Mouse (Mus musculus) erythroid progenitor cell, adult 5-6 weeks (primary cell): ENCODE data around the gene Hoxa3. TPM values are rescaled to one million over a fixed set of nuclear protein-coding genes. Genes with fewer than 3 reads are reported as not detected.

Experiments
- ATAC-seq: replicated peaks from 2 replicates; pipeline ENCODE4 v1.8.0; 2016; ENCODE audit warnings: moderate number of reproducible peaks, mild to moderate bottlenecking, moderate TSS enrichment, inconsistent platforms; ENCODE audit not compliant: poor library complexity, low FRiP score, severe bottlenecking
- total RNA-seq, 2 experiments: library from RNA; stranded (forward) in 1 of 2; stranded (reverse) in 1 of 2; fragments of 150-400 nt in 1 of 2; fragments of 186-747, 209-891 nt in 1 of 2; gene quantifications; 2 replicates each; pipeline versions ENCODE4 v1.2.3 to v1.2.4; 2015 to 2017; ENCODE audit warnings: low replicate concordance in 2 of 2

Hoxa3 gene
- total RNA-seq, 2 experiments from 2014 or later = 0.45 TPM; not detected in 1

- ATAC-seq = no peak
Measured at GRCm38 (mm10) chr6:52247766-52248637, 34.9 kb upstream of the Hoxa3 start.

GRCm38 (mm10) chr6:52246916-52247315 lies 33.8 kb upstream of the Hoxa3 start:
- ATAC-seq = no peak

GRCm38 (mm10) chr6:52246403-52246803 lies 33.3 kb upstream of the Hoxa3 start:
- ATAC-seq = no peak

GRCm38 (mm10) chr6:52245757-52246142 lies 32.6 kb upstream of the Hoxa3 start, which contains the start of gene Hoxa11:
Gene Hoxa11 (minus strand): TSS chr6:52245810.
- ATAC-seq = no peak

GRCm38 (mm10) chr6:52245040-52245756 lies 32.1 kb upstream of the Hoxa3 start:
- ATAC-seq = no peak

GRCm38 (mm10) chr6:52244471-52245039 lies 31.4 kb upstream of the Hoxa3 start:
- ATAC-seq = no peak

GRCm38 (mm10) chr6:52243681-52244121 lies 30.6 kb upstream of the Hoxa3 start:
- no peak for ATAC-seq

- ATAC-seq = no peak
Measured at GRCm38 (mm10) chr6:52242801-52243332, 29.7 kb upstream of the Hoxa3 start.

GRCm38 (mm10) chr6:52241001-52241621 lies 28.0 kb upstream of the Hoxa3 start:
- no peak for ATAC-seq

GRCm38 (mm10) chr6:52240389-52241000 lies 27.4 kb upstream of the Hoxa3 start, which contains the start of gene Hoxa10:
Gene Hoxa10 (minus strand): TSS chr6:52240854.
- no peak for ATAC-seq

GRCm38 (mm10) chr6:52239625-52240388 lies 26.7 kb upstream of the Hoxa3 start:
- ATAC-seq = no peak

GRCm38 (mm10) chr6:52238976-52239375 lies 25.8 kb upstream of the Hoxa3 start:
- no peak for ATAC-seq

GRCm38 (mm10) chr6:52238155-52238545 lies 25.0 kb upstream of the Hoxa3 start:
- ATAC-seq = no peak

GRCm38 (mm10) chr6:52237346-52238154 lies 24.4 kb upstream of the Hoxa3 start:
- ATAC-seq = no peak

GRCm38 (mm10) chr6:52236806-52237205 lies 23.7 kb upstream of the Hoxa3 start:
- ATAC-seq = no peak

- no peak for ATAC-seq
Measured at GRCm38 (mm10) chr6:52235866-52236265, 22.7 kb upstream of the Hoxa3 start.

- ATAC-seq = no peak
Measured at GRCm38 (mm10) chr6:52235267-52235666, 22.1 kb upstream of the Hoxa3 start.
